In genomic region chr3:82809769-82810168, GRCm38 (mm10) we compare ENCODE assay signal across 16 mouse cellular contexts.
"Had no signal": no experiment of that assay in that cellular context is flagged by ENCODE, and none has a peak within 500 bp of the region (broad histone marks: within the 10 kb centered on the region; RNA-seq: fewer than 3 reads in every experiment).

No protein-coding gene starts in this region.

- H3K36me3 ChIP-seq: neural tube, embryonic 13.5 days; neural tube, embryonic 15.5 days; stomach, embryonic 15.5 days had no signal

- H3K27ac ChIP-seq: neural tube, embryonic 13.5 days; neural tube, embryonic 15.5 days; stomach, embryonic 15.5 days; stomach, postnatal 0 days had no signal

- H3K4me3 ChIP-seq: neural tube, embryonic 13.5 days; neural tube, embryonic 15.5 days; stomach, embryonic 15.5 days had no signal

- DNase-seq: retina, postnatal 1 day; right cerebral cortex, adult 18-20 months; right cerebral cortex, postnatal 14 days; right cerebral cortex, postnatal 25 days; right cerebral cortex, postnatal 4 days; spleen, adult 18-20 months; thymus, adult 18-20 months; thymus, adult 2 months; thymus, postnatal 14 days; thymus, postnatal 25 days; thymus, postnatal 36 days; thymus, postnatal 4 days had no signal

- H3K9me3 ChIP-seq: neural tube, embryonic 13.5 days; neural tube, embryonic 15.5 days; stomach, embryonic 15.5 days had no signal

- H3K4me1 ChIP-seq: neural tube, embryonic 13.5 days; neural tube, embryonic 15.5 days; stomach, embryonic 15.5 days had no signal

- H3K27me3 ChIP-seq: neural tube, embryonic 13.5 days; neural tube, embryonic 15.5 days; stomach, embryonic 15.5 days had no signal

- H3K9ac ChIP-seq: neural tube, embryonic 13.5 days; neural tube, embryonic 15.5 days; stomach, embryonic 15.5 days had no signal

- H3K4me2 ChIP-seq: neural tube, embryonic 13.5 days; neural tube, embryonic 15.5 days; stomach, embryonic 15.5 days had no signal
